Mouse (Mus musculus) limb, embryonic 14.5 days (tissue): ENCODE results near the gene Bank1. TPM values are rescaled to one million over a fixed set of nuclear protein-coding genes. Genes with fewer than 3 reads are reported as not detected.

Experiments used
- ATAC-seq: fragments of 200-750 bp; cut with Nextera tagmentation; 2 replicates; pipeline ENCODE4 v1.8.0; 2017; ENCODE audit warnings: low read depth, moderate number of reproducible peaks, moderate TSS enrichment; ENCODE audit not compliant: low FRiP score
- DNase-seq: peaks from one replicate; pipeline ENCODE4 v3.0.0-alpha.2; 2015; ENCODE audit warnings: low spot score
- H3K27ac ChIP-seq: fragments of 300-500 bp; sonication (generic); replicated peaks from 2 replicates; pipeline ENCODE4 v1.5.1; 2014; ENCODE audit warnings: low read depth, mild to moderate bottlenecking, low read length, moderate library complexity, mixed read lengths
- H3K27me3 ChIP-seq: fragments of 300-500 bp; sonication (generic); 2 replicates; pipeline ENCODE4 v1.6.1; 2014; ENCODE audit warnings: low read length, mixed read lengths; ENCODE audit not compliant: control insufficient read depth, insufficient read depth
- H3K36me3 ChIP-seq: fragments of 300-500 bp; sonication (generic); 2 replicates; pipeline ENCODE4 v1.6.1; 2014; ENCODE audit warnings: mild to moderate bottlenecking, low read length, moderate library complexity, mixed read lengths; ENCODE audit not compliant: control insufficient read depth, insufficient read depth
- H3K4me1 ChIP-seq: fragments of 300-500 bp; sonication (generic); 2 replicates; pipeline ENCODE4 v1.6.1; 2014; ENCODE audit warnings: antibody characterized with exemption, low read length, mixed read lengths; ENCODE audit not compliant: control insufficient read depth, insufficient read depth
- H3K4me2 ChIP-seq: fragments of 300-500 bp; sonication (generic); replicated peaks from 2 replicates; pipeline ENCODE4 v1.6.1; 2014; ENCODE audit warnings: low read depth, mild to moderate bottlenecking, low read length, moderate library complexity; ENCODE audit not compliant: severe bottlenecking
- H3K4me3 ChIP-seq: fragments of 300-500 bp; sonication (generic); replicated peaks from 2 replicates; pipeline ENCODE4 v1.5.1; 2014; ENCODE audit warnings: low read length
- H3K9ac ChIP-seq: fragments of 300-500 bp; sonication (generic); 2 replicates; pipeline ENCODE4 v1.6.1; 2014; ENCODE audit warnings: mild to moderate bottlenecking, low read depth, low read length, moderate library complexity; ENCODE audit not compliant: severe bottlenecking
- H3K9me3 ChIP-seq: fragments of 300-500 bp; sonication (generic); 2 replicates; pipeline ENCODE4 v1.6.1; 2016; ENCODE audit warnings: low read length; ENCODE audit not compliant: control insufficient read depth
- POLR2A ChIP-seq: fragments of 200-500 bp; IDR thresholded peaks from 2 replicates; pipeline ENCODE4 v1.8.0; 2012; ENCODE audit warnings: inconsistent platforms, mild to moderate bottlenecking, moderate library complexity, borderline replicate concordance; ENCODE audit not compliant: insufficient read depth, insufficient read length; ENCODE audit errors: extremely low read depth
- WGBS: fragments of 180-500 bp; shearing (Covaris S2); extraction: QIAGEN DNeasy Blood & Tissue Kit; methylation state at CpG from one replicate; pipeline ENCODE4 v1.1.7; 2014; 5-methylcytosine and 5-hydroxymethylcytosine counted together
- polyA plus RNA-seq, 2 experiments: library from polyadenylated mRNA; depleted of rRNA in 1 of 2; stranded (reverse) in 1 of 2; unstranded in 1 of 2; fragments of >200 nt; fragmentation: Nextera tagmentation in 1 of 2; extraction: Ambion mirVana in 1 of 2; gene quantifications; 2 replicates each; pipeline versions ENCODE4 v1.2.1 to v1.2.3; 2012 to 2014

Gene Bank1
- polyA plus RNA-seq, 2 experiments = 0.36 to 0.61 TPM

- Histone ChIP-seq H3K36me3 (no peaks in the 10 kb centered on the region), H3K9ac (no peak overlapping the region), H3K27ac (no peak overlapping the region), H3K4me3 (no peak overlapping the region), H3K4me1 (no peaks in the 10 kb centered on the region), H3K4me2 (no peak overlapping the region), H3K9me3 (no peaks in the 10 kb centered on the region), H3K27me3 (no peaks in the 10 kb centered on the region)
- WGBS = 86% methylated on average over 8 of the region's 8 CpGs
- ATAC-seq = no peak
- DNase-seq = no peak
- TF ChIP-seq POLR2A = no peak
These were observed 60.8 kb downstream of the Bank1 start for GRCm38 (mm10) chr3:136264969-136265595.

GRCm38 (mm10) chr3:136257761-136258160 lies 68.1 kb downstream of the Bank1 start:
- H3K27me3 ChIP-seq = no peaks in the 10 kb centered on the region
- no peaks in the 10 kb centered on the region for H3K36me3 ChIP-seq
- no peak for TF ChIP-seq POLR2A
- DNase-seq = no peak
- H3K4me3 ChIP-seq = no peak overlapping the region
- ATAC-seq = no peak
- H3K4me1 ChIP-seq = no peaks in the 10 kb centered on the region
- no peak overlapping the region for H3K27ac ChIP-seq
- no peaks in the 10 kb centered on the region for H3K9me3 ChIP-seq
- H3K9ac ChIP-seq = no peak overlapping the region
- H3K4me2 ChIP-seq = no peak overlapping the region
- 86% methylated on average over 3 of the region's 3 CpGs for WGBS

GRCm38 (mm10) chr3:136254713-136255112 lies 71.2 kb downstream of the Bank1 start:
- H3K36me3 ChIP-seq = no peaks in the 10 kb centered on the region
- H3K4me3 ChIP-seq = no peak overlapping the region
- no peaks in the 10 kb centered on the region for H3K4me1 ChIP-seq
- no peak for TF ChIP-seq POLR2A
- H3K9me3 ChIP-seq = no peaks in the 10 kb centered on the region
- no peaks in the 10 kb centered on the region for H3K27me3 ChIP-seq
- H3K4me2 ChIP-seq = no peak overlapping the region
- no peak overlapping the region for H3K9ac ChIP-seq
- DNase-seq = no peak
- 59% methylated on average over 2 of the region's 2 CpGs for WGBS
- no peak overlapping the region for H3K27ac ChIP-seq
- no peak for ATAC-seq

- H3K36me3 ChIP-seq = no peaks in the 10 kb centered on the region
- H3K4me2 ChIP-seq = no peak overlapping the region
- DNase-seq = no peak
- no peak overlapping the region for H3K27ac ChIP-seq
- no peak for TF ChIP-seq POLR2A
- H3K4me1 ChIP-seq = no peaks in the 10 kb centered on the region
- ATAC-seq = no peak
- H3K9ac ChIP-seq = no peak overlapping the region
- WGBS = 81% methylated on average over 4 of the region's 4 CpGs
- H3K4me3 ChIP-seq = no peak overlapping the region
- H3K27me3 ChIP-seq = no peaks in the 10 kb centered on the region
- H3K9me3 ChIP-seq = no peaks in the 10 kb centered on the region
These were observed 73.0 kb downstream of the Bank1 start for GRCm38 (mm10) chr3:136252820-136253219.

GRCm38 (mm10) chr3:136251578-136251977 lies 74.3 kb downstream of the Bank1 start:
- Histone ChIP-seq H3K4me2 (no peak overlapping the region), H3K9ac (no peak overlapping the region), H3K4me3 (no peak overlapping the region), H3K27me3 (no peaks in the 10 kb centered on the region), H3K9me3 (no peaks in the 10 kb centered on the region), H3K27ac (no peak overlapping the region), H3K4me1 (no peaks in the 10 kb centered on the region), H3K36me3 (no peaks in the 10 kb centered on the region)
- TF ChIP-seq POLR2A = no peak
- 90% methylated on average over 4 of the region's 4 CpGs for WGBS
- no peak for ATAC-seq
- DNase-seq = no peak
